Mouse (Mus musculus): ENCODE measurements around the gene 4930469K13Rik.

DNA sequence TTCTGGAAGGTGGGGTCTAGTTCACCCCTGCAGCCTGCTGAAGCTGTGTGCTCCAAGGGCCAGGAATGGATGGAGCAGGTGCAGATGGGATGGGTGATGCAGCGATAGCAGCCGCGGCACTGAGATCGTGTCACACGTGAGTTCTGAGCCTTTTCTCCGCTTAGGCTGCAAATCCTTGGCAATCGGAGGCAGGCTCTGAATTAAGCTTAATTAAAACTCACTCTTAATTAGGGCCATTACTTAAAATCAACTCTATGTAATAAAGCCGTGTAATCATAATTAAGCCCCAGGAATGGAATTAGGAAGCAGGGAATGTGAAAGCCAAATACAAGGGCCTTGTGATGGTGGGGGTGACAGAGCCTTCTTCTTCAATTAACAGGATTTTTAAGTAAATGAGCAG is 40.9 kb upstream of the 4930469K13Rik start:
- TF ChIP-seq CTCF (IDR thresholded peaks at IDR 0.05; ENCODE audit: extremely low read depth, insufficient read depth, low read length) (no peak), POLR2A (IDR thresholded peaks at IDR 0.05; ENCODE audit: extremely low read depth, insufficient read depth, low read length) (no peak)

Data from cortical plate, adult 2 months (tissue).